Mouse (Mus musculus): ENCODE results near the gene Olfr164. TPM values are rescaled to one million over a fixed set of nuclear protein-coding genes. Genes with fewer than 3 reads are reported as not detected.

Gene Olfr164
- polyA plus RNA-seq (2016; fragmentation: Nextera tagmentation; extraction: Ambion mirVana) = not detected in 2 replicates

DNA sequence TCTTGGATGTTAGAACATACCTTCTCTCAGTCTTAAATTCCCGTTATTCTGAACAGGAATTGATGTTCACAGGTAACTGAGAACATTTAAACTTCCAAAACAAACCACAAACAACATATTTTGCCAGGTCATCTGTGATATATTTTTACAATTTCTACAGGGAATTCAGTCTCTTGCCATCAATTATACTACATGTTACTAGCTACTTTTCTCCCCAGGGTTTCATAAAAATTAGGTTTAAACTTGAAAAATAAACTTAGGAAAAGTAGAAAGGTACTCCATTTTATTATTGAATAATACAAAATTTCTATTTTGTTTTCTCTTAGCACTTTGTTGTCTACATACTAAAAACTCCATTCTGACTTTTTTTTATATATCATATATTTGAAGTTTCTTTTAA is at the start of gene Olfr164:
Olfr164 (minus strand) TSS at position 101 of the 400 bp plus-strand sequence.
- Histone ChIP-seq H3K9ac (no peak within 1 kb of the TSS), H3K27ac (no peak within 1 kb of the TSS), H3K36me3 (no peaks in the 10 kb centered on the region), H3K4me2 (replicated peaks) (no peak within 1 kb of the TSS), H3K9me3 (no peaks in the 10 kb centered on the region), H3K27me3 (no peaks in the 10 kb centered on the region), H3K4me1 (no peaks in the 10 kb centered on the region), H3K4me3 (no peak within 1 kb of the TSS)
- ATAC-seq (ENCODE audit: insufficient number of reproducible peaks, insufficient read depth, low FRiP score, low TSS enrichment) = no peak
- 45% methylated on average over 1 of the region's 1 CpGs for WGBS

DNA sequence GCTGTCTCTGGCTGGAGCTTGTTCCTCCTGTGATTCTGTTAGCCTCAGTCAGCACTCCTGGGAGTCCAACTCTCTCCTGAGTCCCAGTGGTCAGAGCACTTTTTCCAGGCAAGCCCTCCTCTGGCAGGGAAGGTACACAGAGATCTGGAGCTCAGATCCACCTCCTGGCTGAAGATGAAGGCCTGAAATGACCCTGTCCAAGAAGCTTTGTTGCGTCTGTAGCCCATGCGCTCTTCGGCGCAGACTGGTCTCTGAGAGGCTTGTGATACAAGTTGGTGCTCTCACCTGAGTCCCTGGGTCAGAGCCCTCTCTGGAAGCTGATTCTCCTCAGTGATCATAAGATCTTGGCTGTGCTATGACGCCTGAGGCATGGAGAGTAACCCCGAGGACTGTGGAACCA is 35.2 kb upstream of the Olfr164 start:
- Histone ChIP-seq H3K27ac (no peak overlapping the region), H3K4me2 (replicated peaks) (no peak overlapping the region), H3K27me3 (no peaks in the 10 kb centered on the region), H3K4me1 (no peaks in the 10 kb centered on the region), H3K9ac (no peak overlapping the region), H3K9me3 (peaks cover 4% of the 10 kb centered on the region; the same call in 1 of the 2 replicates), H3K36me3 (no peaks in the 10 kb centered on the region), H3K4me3 (no peak overlapping the region)
- 88% methylated on average over 6 of the region's 6 CpGs for WGBS
- no peak for ATAC-seq (ENCODE audit: insufficient number of reproducible peaks, insufficient read depth, low FRiP score, low TSS enrichment)

DNA sequence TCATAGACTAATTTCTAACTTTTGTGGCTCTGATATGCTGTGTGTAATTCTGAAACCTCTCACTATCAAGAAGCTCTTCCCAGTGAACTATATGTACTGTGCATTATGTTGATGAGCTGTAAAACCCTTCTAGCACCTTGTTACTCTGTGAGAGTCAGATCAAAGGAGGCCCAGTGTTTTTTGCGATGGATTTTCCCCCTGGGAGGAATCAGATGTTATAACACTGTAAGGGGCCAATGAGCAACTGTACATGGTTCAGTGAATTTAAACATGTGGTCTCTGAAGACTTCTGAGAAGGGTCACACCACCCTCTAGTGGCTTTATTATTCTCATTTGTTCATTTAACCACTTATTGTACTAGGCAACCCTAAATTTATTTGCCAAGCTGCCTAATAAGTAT is 50.6 kb downstream of the Olfr164 start:
- H3K9ac ChIP-seq = no peak overlapping the region
- no peaks in the 10 kb centered on the region for H3K9me3 ChIP-seq
- ATAC-seq (ENCODE audit: insufficient number of reproducible peaks, insufficient read depth, low FRiP score, low TSS enrichment) = no peak
- H3K27me3 ChIP-seq = no peaks in the 10 kb centered on the region
- no peak overlapping the region for H3K27ac ChIP-seq
- H3K36me3 ChIP-seq = no peaks in the 10 kb centered on the region
- H3K4me2 ChIP-seq (replicated peaks) = no peak overlapping the region
- H3K4me1 ChIP-seq = no peaks in the 10 kb centered on the region
- 12% methylated on average over 1 of the region's 1 CpGs for WGBS
- H3K4me3 ChIP-seq = no peak overlapping the region

DNA sequence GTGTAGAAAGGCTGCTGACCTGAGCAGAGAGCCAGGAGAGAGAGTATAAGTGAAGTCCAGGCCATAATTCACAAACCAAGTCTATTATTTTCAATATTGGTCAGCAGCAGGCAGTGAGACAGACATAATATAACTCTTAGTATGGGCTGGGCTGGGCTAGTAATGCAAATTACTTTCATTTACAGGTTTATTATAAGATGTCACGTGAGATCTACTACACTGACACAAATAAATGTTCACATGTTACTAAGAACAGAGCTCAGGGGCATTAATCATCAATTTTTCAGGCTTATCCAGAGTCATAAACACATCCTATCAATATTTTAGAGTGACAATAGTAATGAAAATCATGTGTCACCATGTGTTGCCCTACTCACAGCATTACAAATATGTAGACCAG is 53.1 kb downstream of the Olfr164 start:
- no peak for ATAC-seq (ENCODE audit: insufficient number of reproducible peaks, insufficient read depth, low FRiP score, low TSS enrichment)
- H3K9me3 ChIP-seq = no peaks in the 10 kb centered on the region

DNA sequence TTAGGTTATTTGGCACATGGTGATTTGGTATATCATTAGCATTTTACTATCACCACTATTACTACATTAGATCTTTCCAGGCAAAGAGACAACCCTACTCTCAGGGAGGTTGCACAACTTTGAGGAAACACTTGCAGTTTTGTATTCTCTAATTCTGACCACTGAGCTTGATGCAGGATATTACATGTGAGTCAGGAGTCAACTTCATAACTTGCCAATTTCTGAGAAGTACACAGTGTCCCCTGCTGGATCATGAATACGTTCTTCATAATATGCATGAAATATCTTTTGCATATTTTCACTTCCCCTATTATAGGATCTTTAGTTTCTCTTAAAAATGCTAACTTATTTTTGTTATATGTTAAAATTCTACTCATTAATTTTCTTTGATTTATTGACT is 68.0 kb downstream of the Olfr164 start:
- 76% methylated on average over 1 of the region's 1 CpGs for WGBS
- no peak overlapping the region for H3K9ac ChIP-seq
- no peak for ATAC-seq (ENCODE audit: insufficient number of reproducible peaks, insufficient read depth, low FRiP score, low TSS enrichment)

More for the DNA sequence above, 53.1 kb downstream of the Olfr164 start:
- Histone ChIP-seq H3K4me3 (no peak overlapping the region), H3K36me3 (no peaks in the 10 kb centered on the region), H3K4me1 (no peaks in the 10 kb centered on the region), H3K9ac (no peak overlapping the region), H3K27me3 (no peaks in the 10 kb centered on the region), H3K4me2 (replicated peaks) (no peak overlapping the region), H3K27ac (no peak overlapping the region)
- 63% methylated on average over 1 of the region's 1 CpGs for WGBS

DNA sequence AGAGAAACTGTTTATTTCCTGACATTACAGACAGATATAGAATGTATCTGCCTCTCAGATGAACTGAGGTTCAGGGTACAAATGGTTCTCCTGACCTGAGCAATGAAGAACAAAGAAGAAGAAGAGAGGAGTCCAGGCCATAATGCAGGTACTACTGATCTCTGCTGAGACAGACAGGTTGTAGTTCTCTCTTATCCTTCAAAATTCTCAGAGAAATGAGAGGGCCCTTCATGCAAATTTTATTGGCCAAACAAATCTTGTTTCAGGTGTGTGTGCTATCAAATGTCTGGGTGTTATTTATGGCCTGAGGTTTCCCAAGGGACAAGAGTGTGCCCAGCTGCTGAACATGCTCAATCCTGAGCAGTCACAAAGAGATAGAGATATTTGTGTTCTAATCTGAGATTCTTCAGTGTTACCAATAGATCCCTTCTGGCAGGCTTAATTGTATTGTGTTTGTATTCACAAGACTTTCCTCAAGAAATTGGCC is 72.3 kb downstream of the Olfr164 start:
- no peak overlapping the region for H3K4me3 ChIP-seq
- H3K27me3 ChIP-seq = no peaks in the 10 kb centered on the region
- H3K9me3 ChIP-seq = no peaks in the 10 kb centered on the region
- no peaks in the 10 kb centered on the region for H3K4me1 ChIP-seq
- ATAC-seq (ENCODE audit: insufficient number of reproducible peaks, insufficient read depth, low FRiP score, low TSS enrichment) = no peak
- H3K9ac ChIP-seq = no peak overlapping the region
- no peak overlapping the region for H3K4me2 ChIP-seq (replicated peaks)
- no peak overlapping the region for H3K27ac ChIP-seq
- no peaks in the 10 kb centered on the region for H3K36me3 ChIP-seq

More for the DNA sequence above, 68.0 kb downstream of the Olfr164 start:
- Histone ChIP-seq H3K4me2 (replicated peaks) (no peak overlapping the region), H3K4me1 (no peaks in the 10 kb centered on the region), H3K36me3 (no peaks in the 10 kb centered on the region), H3K27me3 (no peaks in the 10 kb centered on the region), H3K9me3 (no peaks in the 10 kb centered on the region), H3K27ac (no peak overlapping the region), H3K4me3 (no peak overlapping the region)

DNA sequence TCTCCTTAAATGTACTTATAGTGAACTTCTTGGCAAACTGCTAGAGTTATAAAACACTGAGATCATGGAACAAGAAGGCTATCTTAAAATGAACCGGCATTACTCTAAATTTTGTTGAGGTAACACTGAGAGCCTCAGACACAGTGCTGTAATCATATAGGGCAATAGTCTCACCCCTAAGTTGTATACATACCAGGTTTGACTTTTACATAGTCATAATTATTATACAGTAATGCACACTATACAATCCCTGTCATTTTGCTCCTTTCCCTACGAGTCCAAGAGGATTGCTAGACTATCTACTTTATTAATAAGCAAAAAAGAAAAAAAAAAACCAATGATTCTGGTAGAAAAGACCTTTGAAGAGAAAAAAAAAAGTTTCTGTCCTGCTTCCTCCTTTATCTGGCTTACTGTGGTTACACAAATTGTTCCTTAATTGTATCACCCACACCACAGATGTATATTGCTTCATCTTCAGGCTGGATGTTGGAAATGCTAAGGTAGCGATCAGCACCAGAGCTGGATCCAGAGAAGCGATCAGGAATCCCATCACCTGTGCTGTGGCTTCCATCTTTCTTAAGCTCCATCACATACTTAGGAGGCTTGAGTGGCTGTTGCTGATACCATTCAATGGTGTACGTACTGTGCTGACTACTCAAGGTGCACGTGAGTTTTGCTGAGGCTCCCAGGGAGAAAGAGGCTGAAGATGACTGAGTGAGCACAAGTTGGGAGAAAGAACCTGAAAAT is 72.9 kb downstream of the Olfr164 start:
- ATAC-seq (ENCODE audit: insufficient number of reproducible peaks, insufficient read depth, low FRiP score, low TSS enrichment) = no peak
- H3K4me2 ChIP-seq (replicated peaks) = no peak overlapping the region
- no peaks in the 10 kb centered on the region for H3K4me1 ChIP-seq
- no peaks in the 10 kb centered on the region for H3K27me3 ChIP-seq
- 79% methylated on average over 6 of the region's 6 CpGs for WGBS
- H3K9me3 ChIP-seq = no peaks in the 10 kb centered on the region
- no peak overlapping the region for H3K4me3 ChIP-seq
- no peak overlapping the region for H3K9ac ChIP-seq
- no peak overlapping the region for H3K27ac ChIP-seq
- no peaks in the 10 kb centered on the region for H3K36me3 ChIP-seq

DNA sequence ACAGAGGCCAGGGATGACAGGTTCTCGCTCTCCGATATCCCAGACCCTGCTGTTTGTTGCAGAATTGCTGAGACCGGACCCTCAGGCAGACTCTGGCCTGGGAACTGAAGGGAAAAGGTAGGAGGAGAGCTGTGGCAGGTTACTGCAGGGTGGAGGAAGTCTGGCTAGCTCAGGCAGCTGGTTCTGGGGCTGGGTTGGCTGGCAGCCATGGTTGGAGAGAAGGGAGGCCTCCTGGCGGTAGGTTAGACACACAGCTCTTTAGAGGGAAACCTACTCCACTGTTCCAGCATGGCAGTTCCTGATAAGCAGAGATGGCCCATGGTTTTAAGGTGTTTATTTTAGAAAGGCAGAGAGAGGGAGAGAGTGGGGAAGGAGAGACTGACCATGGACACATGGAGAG is 77.1 kb downstream of the Olfr164 start:
- H3K36me3 ChIP-seq = no peaks in the 10 kb centered on the region
- H3K27ac ChIP-seq = no peak overlapping the region
- no peak overlapping the region for H3K4me3 ChIP-seq
- no peak for ATAC-seq (ENCODE audit: insufficient number of reproducible peaks, insufficient read depth, low FRiP score, low TSS enrichment)
- H3K4me2 ChIP-seq (replicated peaks) = no peak overlapping the region
- no peaks in the 10 kb centered on the region for H3K27me3 ChIP-seq
- 79% methylated on average over 4 of the region's 4 CpGs for WGBS
- H3K4me1 ChIP-seq = no peaks in the 10 kb centered on the region
- H3K9me3 ChIP-seq = no peaks in the 10 kb centered on the region
- no peak overlapping the region for H3K9ac ChIP-seq

Small RNAs within 50 kb of the gene (microRNA-seq; reads per million reads assigned to microRNA genes)
- not detected for gene Gm23612

Other genes with a start within 250 kb of the Olfr164 start
- not detected in 2 replicates for gene Olfr165, start 109.1 kb upstream of the Olfr164 start, polyA plus RNA-seq (2016; fragmentation: Nextera tagmentation; extraction: Ambion mirVana)
- gene Olfr166, start 169.6 kb upstream of the Olfr164 start, polyA plus RNA-seq (2016; fragmentation: Nextera tagmentation; extraction: Ambion mirVana) = not detected in 2 replicates
- not detected in 2 replicates for gene Olfr167, start 208.2 kb upstream of the Olfr164 start, polyA plus RNA-seq (2016; fragmentation: Nextera tagmentation; extraction: Ambion mirVana)
- not detected in 2 replicates for gene Olfr168, start 221.5 kb upstream of the Olfr164 start, polyA plus RNA-seq (2016; fragmentation: Nextera tagmentation; extraction: Ambion mirVana)